In the genomic region with DNA sequence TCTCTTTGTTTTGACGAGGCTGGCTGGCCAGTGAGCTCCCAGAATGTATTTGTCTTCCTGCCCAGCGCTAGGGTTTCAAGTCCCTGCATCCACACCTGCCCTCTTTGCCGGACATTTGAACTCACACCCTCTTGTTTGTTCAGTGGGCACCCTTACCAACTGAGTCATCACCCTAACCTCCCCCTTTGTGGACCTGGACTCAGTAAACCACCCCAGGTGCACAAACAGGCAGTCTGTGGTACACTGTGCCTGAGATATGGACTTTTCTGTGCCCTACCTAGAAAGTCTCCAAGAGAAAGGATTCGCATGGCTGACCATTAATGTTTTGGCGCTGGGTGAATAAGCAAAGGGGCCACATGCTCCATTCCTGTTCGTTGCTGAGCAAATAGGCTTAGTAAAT, we compare ENCODE assay signal across 24 mouse cellular contexts.
"Had no signal": no experiment of that assay in that cellular context is flagged by ENCODE, and none has a peak within 500 bp of the region (broad histone marks: within the 10 kb centered on the region; RNA-seq: fewer than 3 reads in every experiment).

No protein-coding gene starts in this region.

- H3K9me3 ChIP-seq: limb, embryonic 10.5 days; limb, embryonic 13.5 days; liver, embryonic 12.5 days; liver, embryonic 15.5 days; lung, embryonic 15.5 days; megakaryocyte, embryonic 14.5 days; midbrain, embryonic 10.5 days; neural tube, embryonic 12.5 days; neural tube, embryonic 15.5 days had no signal

- H3K4me2 ChIP-seq: limb, embryonic 13.5 days; liver, embryonic 12.5 days; liver, embryonic 15.5 days; lung, embryonic 15.5 days; neural tube, embryonic 12.5 days; neural tube, embryonic 15.5 days had no signal

- H3K9ac ChIP-seq: limb, embryonic 13.5 days; liver, embryonic 12.5 days; liver, embryonic 15.5 days; lung, embryonic 15.5 days; neural tube, embryonic 12.5 days; neural tube, embryonic 15.5 days had no signal

- DNase-seq: layer of hippocampus, adult 9-11 months; liver; lung, adult 18-20 months; lung, postnatal 10 days; lung, postnatal 36 days; midbrain, embryonic 14.5 days; right cerebral cortex, adult 18-20 months; right cerebral cortex, postnatal 14 days; right cerebral cortex, postnatal 4 days; thymus, adult 2 months; thymus, postnatal 14 days; thymus, postnatal 4 days had no signal

- H3K4me1 ChIP-seq: limb, embryonic 10.5 days; limb, embryonic 13.5 days; liver, embryonic 12.5 days; liver, embryonic 15.5 days; lung, embryonic 15.5 days; neural tube, embryonic 12.5 days; neural tube, embryonic 15.5 days had no signal

- H3K4me3 ChIP-seq: layer of hippocampus, adult 2 months; limb, embryonic 10.5 days; limb, embryonic 13.5 days; liver, embryonic 12.5 days; liver, embryonic 15.5 days; lung, embryonic 15.5 days; megakaryocyte, embryonic 14.5 days; midbrain, embryonic 10.5 days; neural tube, embryonic 12.5 days; neural tube, embryonic 15.5 days had no signal

- H3K27me3 ChIP-seq: limb, embryonic 13.5 days; liver, embryonic 12.5 days; liver, embryonic 15.5 days; lung, embryonic 15.5 days; megakaryocyte, embryonic 14.5 days; neural tube, embryonic 12.5 days; neural tube, embryonic 15.5 days had no signal

- H3K36me3 ChIP-seq: limb, embryonic 10.5 days; limb, embryonic 13.5 days; liver, embryonic 12.5 days; liver, embryonic 15.5 days; lung, embryonic 15.5 days; midbrain, embryonic 10.5 days; neural tube, embryonic 12.5 days; neural tube, embryonic 15.5 days had no signal

- H3K27ac ChIP-seq: layer of hippocampus, adult 2 months; limb, embryonic 10.5 days; limb, embryonic 13.5 days; liver, embryonic 12.5 days; liver, embryonic 15.5 days; lung, embryonic 15.5 days; midbrain, embryonic 10.5 days; neural tube, embryonic 12.5 days; neural tube, embryonic 15.5 days; stomach, postnatal 0 days had no signal

- ATAC-seq: intestine, embryonic 16.5 days; liver, embryonic 12.5 days had no signal
